Mouse (Mus musculus) retina, adult 2 months (tissue): ENCODE data around the gene Wasf2.
"Not testable (repeated sequence)": the region's sequence is repeated elsewhere in the genome, so short reads cannot be mapped to it uniquely, and the experiment has no call there.

Experiments used
- DNase-seq: peaks from one replicate; pipeline ENCODE4 v3.0.0-alpha.2; 2012; ENCODE audit warnings: low read depth, low spot score

Gene Wasf2

DNA sequence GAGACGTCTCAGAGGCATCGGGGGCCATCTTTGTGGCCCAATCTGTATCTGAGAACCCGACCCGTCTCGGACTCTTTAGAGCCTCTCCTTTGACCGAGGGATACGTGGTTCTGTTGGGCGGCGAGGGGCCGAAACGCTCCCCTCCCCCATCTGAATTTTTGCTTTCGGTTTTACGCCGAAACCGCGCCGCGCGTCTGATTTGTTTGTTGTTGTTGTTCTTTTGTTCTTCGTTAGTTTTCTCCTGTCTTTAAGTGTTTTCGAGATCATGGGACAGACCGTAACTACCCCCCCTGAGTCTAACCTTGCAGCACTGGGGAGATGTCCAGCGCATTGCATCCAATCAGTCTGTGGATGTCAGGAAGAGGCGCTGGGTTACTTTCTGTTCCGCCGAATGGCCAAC is 33.6 kb upstream of the Wasf2 start:
- DNase-seq: not testable (repeated sequence)

DNA sequence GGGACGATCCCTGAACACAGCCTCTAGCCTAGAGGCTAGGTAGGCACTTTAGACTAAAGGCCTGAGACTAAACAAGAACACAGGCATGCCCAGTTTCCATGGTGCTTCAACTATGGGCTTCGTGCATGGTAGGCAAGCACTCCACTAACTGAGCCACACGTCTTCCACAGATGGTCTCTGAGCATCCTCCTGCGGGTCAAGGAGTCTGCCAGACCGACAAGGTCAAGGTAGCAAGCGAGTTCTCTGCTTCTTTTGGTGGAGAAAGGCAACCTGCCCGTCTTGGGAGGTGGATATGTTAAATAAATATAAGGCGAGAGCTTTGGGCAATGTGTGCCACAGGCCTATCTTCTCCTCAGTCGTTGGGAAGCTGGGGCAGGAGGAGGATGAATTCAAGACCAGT is 28.6 kb upstream of the Wasf2 start:
- no peak for DNase-seq

GRCm38 (mm10) chr4:133103525-133104193 is 26.6 kb upstream of the Wasf2 start:
- no peak for DNase-seq

DNA sequence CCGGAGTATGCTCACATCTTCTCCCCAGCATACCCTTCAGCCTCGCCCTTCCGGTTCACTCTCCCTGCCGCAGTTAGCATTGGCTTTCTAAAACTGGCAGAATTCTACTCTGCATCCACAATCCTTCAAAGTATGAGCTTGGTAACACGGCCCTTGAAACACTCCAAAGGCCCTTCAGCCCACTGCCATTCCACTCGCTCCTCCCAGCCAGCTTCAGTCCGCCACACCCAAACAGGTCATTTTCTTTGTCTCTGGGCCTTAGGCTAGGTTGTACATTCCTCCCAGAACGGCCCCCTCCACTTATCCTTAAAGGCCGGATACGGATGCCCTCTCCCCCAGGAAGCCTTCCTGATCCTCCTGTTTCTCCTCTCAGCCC is 26.1 kb upstream of the Wasf2 start:
- no peak for DNase-seq

DNA sequence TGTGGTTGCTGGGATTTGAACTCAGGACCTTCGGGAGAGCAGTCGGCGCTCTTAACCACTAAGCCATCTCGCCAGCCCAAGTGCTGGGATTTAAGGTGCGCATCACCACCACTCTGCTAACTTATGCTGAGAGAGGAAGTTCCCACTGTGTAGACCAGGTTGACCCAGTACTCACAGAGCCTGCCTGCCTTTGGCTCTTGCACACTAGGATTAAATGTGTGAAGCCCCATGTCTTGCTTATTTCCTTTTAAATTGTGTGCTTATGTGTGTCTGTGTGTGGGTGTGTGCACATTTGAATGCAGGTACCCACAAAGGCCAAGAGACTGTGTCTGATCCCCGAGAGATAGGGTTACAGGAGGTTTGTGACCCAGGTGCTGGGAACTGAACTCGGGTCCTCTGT is 23.6 kb upstream of the Wasf2 start:
- DNase-seq: no peak

GRCm38 (mm10) chr4:133107788-133108281 is 22.5 kb upstream of the Wasf2 start:
- no peak for DNase-seq

GRCm38 (mm10) chr4:133108481-133109334 is 21.6 kb upstream of the Wasf2 start:
- DNase-seq: no peak

- no peak for DNase-seq
Observed at GRCm38 (mm10) chr4:133109335-133109801, 20.9 kb upstream of the Wasf2 start.

- no peak for DNase-seq
Observed at GRCm38 (mm10) chr4:133112175-133112838, 18.0 kb upstream of the Wasf2 start.

GRCm38 (mm10) chr4:133113351-133113882 is 16.9 kb upstream of the Wasf2 start:
- no peak for DNase-seq

DNA sequence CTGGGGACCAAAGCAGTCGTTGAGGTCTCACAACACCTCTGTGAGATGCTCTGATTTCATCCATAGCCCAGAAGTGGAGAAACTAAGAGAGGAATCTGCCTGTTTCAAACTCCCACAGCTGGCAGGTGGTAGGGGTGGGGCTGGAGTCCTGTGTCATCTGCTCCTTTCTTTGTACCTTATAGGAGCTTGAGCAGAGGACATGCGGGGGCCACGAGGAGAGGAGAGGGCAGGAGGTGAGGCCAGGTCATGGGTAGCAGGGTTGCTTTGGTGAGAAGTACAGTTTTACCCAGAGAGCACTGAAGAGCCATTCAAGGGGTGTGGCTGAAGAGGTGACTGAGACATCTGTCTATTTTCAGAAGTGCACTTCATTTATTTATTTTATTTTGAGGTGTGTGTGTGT is 15.5 kb upstream of the Wasf2 start:
- DNase-seq: no peak

DNA sequence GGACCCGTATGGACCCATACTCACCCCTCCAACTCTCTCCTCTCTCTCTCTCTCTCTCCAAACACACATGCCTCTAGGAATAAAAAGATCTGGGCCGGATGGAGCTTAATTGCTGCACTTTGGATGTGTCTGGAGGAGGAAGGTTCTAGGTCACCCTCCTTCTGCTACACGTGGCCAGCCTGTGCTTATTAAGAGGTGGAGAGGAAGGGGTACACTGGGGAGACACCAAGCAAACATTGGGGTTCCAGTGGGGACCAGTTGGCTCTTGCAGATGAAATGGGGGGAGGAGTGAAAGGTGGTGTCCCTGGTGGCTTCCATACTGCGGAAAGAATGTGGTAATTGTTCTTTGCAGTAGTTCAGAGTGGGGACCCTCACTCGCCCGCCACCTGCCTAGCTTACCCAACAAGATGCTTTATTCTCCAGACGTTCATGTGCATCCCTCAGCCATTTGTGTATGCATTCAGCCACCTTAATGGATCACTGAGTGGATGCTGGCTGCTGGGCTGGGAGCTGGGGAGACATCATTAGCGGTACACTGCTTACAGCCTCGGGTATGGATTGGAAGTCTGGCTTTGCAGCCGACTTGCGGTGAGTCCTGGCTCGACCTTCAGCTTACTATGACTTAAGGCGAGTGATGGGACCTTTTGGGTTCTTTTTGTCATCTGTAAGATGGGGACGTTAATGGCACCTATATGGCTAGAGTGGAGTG is 14.4 kb upstream of the Wasf2 start:
- no peak for DNase-seq

DNA sequence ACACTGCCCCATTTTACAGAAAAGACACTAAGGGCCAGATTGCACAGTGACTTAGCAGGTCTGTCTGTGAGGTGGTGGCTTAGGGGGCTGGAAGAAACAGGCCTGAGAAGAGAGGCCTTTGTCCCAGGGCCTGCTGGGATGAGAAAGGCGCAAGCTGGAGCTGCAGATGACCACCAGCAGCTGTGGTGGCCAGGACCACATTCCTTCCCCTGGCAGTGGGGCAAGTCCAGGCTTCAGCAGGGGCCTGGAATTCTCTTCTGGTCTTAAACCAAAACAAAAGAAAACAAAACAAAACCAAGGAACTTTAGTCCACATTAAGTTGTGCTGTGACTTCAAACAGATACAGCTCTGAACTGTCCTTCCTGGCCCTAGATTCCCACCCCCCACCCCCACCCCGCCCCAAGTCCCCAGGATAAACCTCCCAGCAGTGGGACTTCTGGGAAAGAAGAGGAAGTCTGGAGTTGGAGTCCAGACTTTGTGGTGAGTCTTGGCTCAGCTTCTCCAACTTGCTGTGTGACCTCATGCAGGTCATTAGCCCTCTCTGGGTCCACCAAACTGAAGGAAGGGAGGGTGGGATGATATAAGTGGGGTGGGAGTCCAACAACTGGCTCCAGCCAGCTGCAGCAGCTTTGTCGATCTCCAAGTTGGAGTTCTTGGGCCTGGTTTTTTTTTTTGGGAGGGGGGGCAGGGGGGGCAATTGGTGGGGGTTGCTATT is 13.4 kb upstream of the Wasf2 start:
- no peak for DNase-seq

DNA sequence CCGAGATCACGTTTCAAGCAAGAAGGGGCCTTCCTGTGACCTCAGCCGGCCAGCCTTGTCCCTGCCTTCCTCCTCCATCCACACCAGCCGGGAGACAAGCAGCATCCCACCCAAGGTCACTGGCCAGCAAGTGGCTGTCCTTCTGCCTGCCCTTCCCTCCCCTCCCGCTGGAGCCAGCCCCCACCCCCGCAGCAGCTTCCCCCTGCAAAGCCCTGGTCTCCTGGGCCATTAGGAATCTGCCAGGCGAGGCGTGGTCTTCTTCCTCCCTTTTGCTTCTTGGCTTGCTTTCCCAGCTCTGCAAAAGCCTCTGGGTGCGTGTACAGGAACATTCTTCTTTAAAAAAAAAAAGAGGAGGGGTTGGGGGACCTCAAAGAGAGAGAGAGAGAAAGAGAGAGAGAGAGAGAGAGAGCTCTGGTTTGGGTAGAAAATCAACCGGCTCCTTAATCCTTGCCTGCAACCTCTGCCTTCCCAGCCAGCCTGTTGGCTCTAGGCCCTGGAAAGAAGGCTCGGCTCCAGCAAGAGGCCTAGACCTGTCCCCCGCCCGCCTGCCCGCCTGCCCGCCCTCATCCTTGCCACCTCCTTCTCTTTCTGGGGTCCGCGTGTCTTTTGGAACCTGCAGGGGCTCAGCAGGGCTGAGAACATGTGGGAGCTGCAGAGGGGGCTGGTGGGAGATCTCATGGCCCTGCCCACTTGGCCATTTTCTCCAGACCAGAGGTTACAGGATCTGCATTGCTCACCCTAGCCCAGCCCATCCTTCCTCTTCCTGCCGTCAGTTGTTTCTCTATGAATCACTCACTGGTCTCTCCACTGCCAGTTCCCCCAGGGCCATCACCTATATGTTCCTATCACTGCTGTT is 12.5 kb upstream of the Wasf2 start:
- no peak for DNase-seq

DNA sequence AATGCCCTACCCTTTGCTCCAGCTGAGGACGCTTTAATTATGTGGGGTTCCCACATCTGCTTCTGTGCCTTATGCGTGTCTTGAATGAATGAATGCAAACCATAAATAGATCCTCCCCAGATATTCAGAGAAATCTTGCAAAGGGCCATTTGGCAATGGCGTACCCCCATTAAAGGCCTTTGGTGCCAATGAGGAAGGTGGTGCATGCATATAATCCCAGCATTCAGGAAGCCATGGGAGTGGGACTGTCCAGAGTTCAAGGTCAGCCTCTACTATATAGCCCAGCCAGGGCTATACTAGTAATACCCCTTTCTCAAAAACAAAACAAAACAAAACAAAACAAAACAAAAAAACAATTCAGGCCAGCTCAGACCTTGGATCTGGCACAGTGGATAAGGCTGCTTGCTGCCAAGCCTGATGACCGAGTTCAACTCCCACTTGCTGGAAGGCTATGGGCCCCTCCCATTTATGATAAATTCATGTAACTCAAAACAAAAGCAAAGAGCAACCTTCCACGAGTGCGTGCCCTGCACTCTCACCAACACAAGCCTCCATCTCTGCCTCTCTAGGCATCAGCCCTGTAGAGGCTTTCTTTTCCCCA is 11.4 kb upstream of the Wasf2 start:
- no peak for DNase-seq

DNA sequence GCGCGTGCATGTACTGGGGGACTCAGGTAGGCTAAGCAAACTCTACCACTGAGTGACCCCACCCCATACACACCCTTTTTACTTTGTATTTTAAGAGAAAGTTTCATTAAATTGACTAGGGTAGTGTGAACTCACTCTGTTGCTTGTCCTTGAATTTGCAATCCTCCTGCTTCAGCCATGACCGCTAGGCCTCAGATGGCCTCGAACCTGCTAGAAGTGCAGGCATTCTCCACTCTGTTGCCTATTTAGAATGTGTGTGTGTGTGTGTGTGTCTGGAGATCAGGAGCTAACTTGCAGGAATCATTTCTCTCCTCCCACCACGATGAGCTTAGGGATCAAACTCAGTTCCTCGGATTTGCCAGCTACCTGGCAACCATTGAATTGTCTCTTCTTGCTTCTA is 10.7 kb upstream of the Wasf2 start:
- DNase-seq: no peak

DNA sequence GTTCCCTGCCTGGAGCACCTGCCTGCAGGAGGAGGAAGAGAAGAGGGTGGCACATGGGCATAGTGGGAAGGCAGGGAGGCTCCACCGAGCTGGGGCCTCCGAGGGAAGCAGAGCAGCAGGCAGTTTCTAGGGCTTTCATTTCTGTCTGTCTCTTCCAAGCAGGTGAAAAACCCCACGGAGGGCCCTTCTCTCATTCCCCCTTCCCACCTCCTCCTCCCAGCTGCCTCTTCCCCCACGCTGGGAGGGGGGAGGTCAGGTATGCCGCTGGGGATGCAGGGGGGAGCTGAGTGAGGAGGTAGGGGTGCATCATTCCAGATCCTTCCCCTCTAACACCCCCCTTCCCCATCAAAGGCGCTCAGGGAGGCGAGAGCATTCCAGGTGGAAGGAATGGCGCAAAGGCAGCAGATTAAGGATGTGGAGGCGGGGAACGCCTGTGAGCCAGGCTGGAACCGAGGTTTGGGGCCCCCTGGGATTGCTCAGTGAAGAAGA is 9.4 kb upstream of the Wasf2 start:
- no peak for DNase-seq

GRCm38 (mm10) chr4:133121416-133121815 is 8.9 kb upstream of the Wasf2 start:
- DNase-seq: no peak

- no peak for DNase-seq
Observed at GRCm38 (mm10) chr4:133121974-133122637, 8.2 kb upstream of the Wasf2 start.
